Mouse (Mus musculus): Measurements from ENCODE around the gene Mepce. TPM values are rescaled to one million over a fixed set of nuclear protein-coding genes. Genes with fewer than 3 reads are reported as not detected.

Mepce gene
- polyA plus RNA-seq (2014; fragmentation: Illumina TruSeq; extraction: RNeasy Lipid Tissue Mini Kit (QIAGEN cat#74804); ENCODE audit: low read depth, low replicate concordance) = 22.7 TPM

GRCm38 (mm10) chr5:137787151-137787928, at the start of gene Mepce, which contains the start of gene Zcwpw1:
TSS of gene Mepce (minus strand) at chr5:137787655.
TSS of gene Zcwpw1 (plus strand) at chr5:137787798.

GRCm38 (mm10) chr5:137835966-137836520, 48.6 kb upstream of the Mepce start, which contains the start of gene Pilra:
TSS of gene Pilra (minus strand) at chr5:137836281.

GRCm38 (mm10) chr5:137778635-137779034, 8.8 kb downstream of the Mepce start, which contains the start of gene Ppp1r35:
TSS of gene Ppp1r35 (plus strand) at chr5:137778849.

GRCm38 (mm10) chr5:137745214-137746171, 42.0 kb downstream of the Mepce start, which contains the start of gene Tsc22d4:
TSS of gene Tsc22d4 (plus strand) at chr5:137745730.

GRCm38 (mm10) chr5:137741023-137741931, 46.2 kb downstream of the Mepce start, which contains the start of gene Nyap1:
TSS of gene Nyap1 (minus strand) at chr5:137741607.

Other genes starting within 250 kb of the Mepce start
- not detected for gene Actl6b, start 234.1 kb downstream of the Mepce start, polyA plus RNA-seq (2014; fragmentation: Illumina TruSeq; extraction: RNeasy Lipid Tissue Mini Kit (QIAGEN cat#74804); ENCODE audit: low read depth, low replicate concordance)
- gene Tfr2, start 217.8 kb downstream of the Mepce start, polyA plus RNA-seq (2014; fragmentation: Illumina TruSeq; extraction: RNeasy Lipid Tissue Mini Kit (QIAGEN cat#74804); ENCODE audit: low read depth, low replicate concordance) = not detected
- 11.4 TPM for gene Mospd3, start 186.6 kb downstream of the Mepce start, polyA plus RNA-seq (2014; fragmentation: Illumina TruSeq; extraction: RNeasy Lipid Tissue Mini Kit (QIAGEN cat#74804); ENCODE audit: low read depth, low replicate concordance)
- 74.5 TPM for gene Pcolce, start 173.9 kb downstream of the Mepce start, polyA plus RNA-seq (2014; fragmentation: Illumina TruSeq; extraction: RNeasy Lipid Tissue Mini Kit (QIAGEN cat#74804); ENCODE audit: low read depth, low replicate concordance)
- 0.21 TPM for gene Fbxo24, start 158.7 kb downstream of the Mepce start, polyA plus RNA-seq (2014; fragmentation: Illumina TruSeq; extraction: RNeasy Lipid Tissue Mini Kit (QIAGEN cat#74804); ENCODE audit: low read depth, low replicate concordance)
- 12.7 TPM for gene Lrch4, start 158.5 kb downstream of the Mepce start, polyA plus RNA-seq (2014; fragmentation: Illumina TruSeq; extraction: RNeasy Lipid Tissue Mini Kit (QIAGEN cat#74804); ENCODE audit: low read depth, low replicate concordance)
- gene Gm20605, start 158.5 kb downstream of the Mepce start, polyA plus RNA-seq (2014; fragmentation: Illumina TruSeq; extraction: RNeasy Lipid Tissue Mini Kit (QIAGEN cat#74804); ENCODE audit: low read depth, low replicate concordance) = 10.8 TPM
- 10.5 TPM for gene Sap25, start 146.3 kb downstream of the Mepce start, polyA plus RNA-seq (2014; fragmentation: Illumina TruSeq; extraction: RNeasy Lipid Tissue Mini Kit (QIAGEN cat#74804); ENCODE audit: low read depth, low replicate concordance)
- gene Irs3, start 141.9 kb downstream of the Mepce start, polyA plus RNA-seq (2014; fragmentation: Illumina TruSeq; extraction: RNeasy Lipid Tissue Mini Kit (QIAGEN cat#74804); ENCODE audit: low read depth, low replicate concordance) = 0.99 TPM
- 10.5 TPM for gene Agfg2, start 102.9 kb downstream of the Mepce start, polyA plus RNA-seq (2014; fragmentation: Illumina TruSeq; extraction: RNeasy Lipid Tissue Mini Kit (QIAGEN cat#74804); ENCODE audit: low read depth, low replicate concordance)
- 1.2 TPM for gene Nyap1, start 46.0 kb downstream of the Mepce start, polyA plus RNA-seq (2014; fragmentation: Illumina TruSeq; extraction: RNeasy Lipid Tissue Mini Kit (QIAGEN cat#74804); ENCODE audit: low read depth, low replicate concordance)
- gene Tsc22d4, start 41.9 kb downstream of the Mepce start, polyA plus RNA-seq (2014; fragmentation: Illumina TruSeq; extraction: RNeasy Lipid Tissue Mini Kit (QIAGEN cat#74804); ENCODE audit: low read depth, low replicate concordance) = 177 TPM
- gene Ppp1r35, start 8.8 kb downstream of the Mepce start, polyA plus RNA-seq (2014; fragmentation: Illumina TruSeq; extraction: RNeasy Lipid Tissue Mini Kit (QIAGEN cat#74804); ENCODE audit: low read depth, low replicate concordance) = 8.7 TPM
- gene Zcwpw1, start 143 bp upstream of the Mepce start, polyA plus RNA-seq (2014; fragmentation: Illumina TruSeq; extraction: RNeasy Lipid Tissue Mini Kit (QIAGEN cat#74804); ENCODE audit: low read depth, low replicate concordance) = 0.81 TPM
- 0.97 TPM for gene Pilra, start 48.6 kb upstream of the Mepce start, polyA plus RNA-seq (2014; fragmentation: Illumina TruSeq; extraction: RNeasy Lipid Tissue Mini Kit (QIAGEN cat#74804); ENCODE audit: low read depth, low replicate concordance)
- 1.3 TPM for gene Pilrb1, start 70.5 kb upstream of the Mepce start, polyA plus RNA-seq (2014; fragmentation: Illumina TruSeq; extraction: RNeasy Lipid Tissue Mini Kit (QIAGEN cat#74804); ENCODE audit: low read depth, low replicate concordance)
- gene Pilrb2, start 84.2 kb upstream of the Mepce start, polyA plus RNA-seq (2014; fragmentation: Illumina TruSeq; extraction: RNeasy Lipid Tissue Mini Kit (QIAGEN cat#74804); ENCODE audit: low read depth, low replicate concordance) = 1.0 TPM
- 0.16 TPM for gene Cyp3a13, start 134.0 kb upstream of the Mepce start, polyA plus RNA-seq (2014; fragmentation: Illumina TruSeq; extraction: RNeasy Lipid Tissue Mini Kit (QIAGEN cat#74804); ENCODE audit: low read depth, low replicate concordance)
- gene Gjc3, start 175.4 kb upstream of the Mepce start, polyA plus RNA-seq (2014; fragmentation: Illumina TruSeq; extraction: RNeasy Lipid Tissue Mini Kit (QIAGEN cat#74804); ENCODE audit: low read depth, low replicate concordance) = 0.21 TPM
- 1.7 TPM for gene Azgp1, start 193.9 kb upstream of the Mepce start, polyA plus RNA-seq (2014; fragmentation: Illumina TruSeq; extraction: RNeasy Lipid Tissue Mini Kit (QIAGEN cat#74804); ENCODE audit: low read depth, low replicate concordance)
- not detected for gene Smok3a, start 233.6 kb upstream of the Mepce start, polyA plus RNA-seq (2014; fragmentation: Illumina TruSeq; extraction: RNeasy Lipid Tissue Mini Kit (QIAGEN cat#74804); ENCODE audit: low read depth, low replicate concordance)
- gene Smok3b, start 233.8 kb upstream of the Mepce start, polyA plus RNA-seq (2014; fragmentation: Illumina TruSeq; extraction: RNeasy Lipid Tissue Mini Kit (QIAGEN cat#74804); ENCODE audit: low read depth, low replicate concordance) = not detected

All from heart, adult 10 weeks (tissue).